Mouse (Mus musculus) testis, postnatal 14 days (tissue): Measurements from ENCODE around the gene Usp30.
A peak's percentile ranks its signal among the peaks of the same experiment; 100 is the strongest.

Experiments
- DNase-seq: peaks from one replicate; pipeline ENCODE4 v3.0.0; 2021; ENCODE audit warnings: low spot score

The Usp30 gene

GRCm38 (mm10) chr5:114127374-114128349, 62.4 kb downstream of the Usp30 start, which contains the start of gene Alkbh2:
TSS of gene Alkbh2 (minus strand) at chr5:114128218.
- peak; percentile 86 for DNase-seq

GRCm38 (mm10) chr5:114129550-114130210, 64.4 kb downstream of the Usp30 start:
- no peak for DNase-seq

GRCm38 (mm10) chr5:114130211-114130605, 64.9 kb downstream of the Usp30 start, which contains the start of gene Ung:
TSS of gene Ung (plus strand) at chr5:114130386.
- peak; percentile 90 for DNase-seq

DNA sequence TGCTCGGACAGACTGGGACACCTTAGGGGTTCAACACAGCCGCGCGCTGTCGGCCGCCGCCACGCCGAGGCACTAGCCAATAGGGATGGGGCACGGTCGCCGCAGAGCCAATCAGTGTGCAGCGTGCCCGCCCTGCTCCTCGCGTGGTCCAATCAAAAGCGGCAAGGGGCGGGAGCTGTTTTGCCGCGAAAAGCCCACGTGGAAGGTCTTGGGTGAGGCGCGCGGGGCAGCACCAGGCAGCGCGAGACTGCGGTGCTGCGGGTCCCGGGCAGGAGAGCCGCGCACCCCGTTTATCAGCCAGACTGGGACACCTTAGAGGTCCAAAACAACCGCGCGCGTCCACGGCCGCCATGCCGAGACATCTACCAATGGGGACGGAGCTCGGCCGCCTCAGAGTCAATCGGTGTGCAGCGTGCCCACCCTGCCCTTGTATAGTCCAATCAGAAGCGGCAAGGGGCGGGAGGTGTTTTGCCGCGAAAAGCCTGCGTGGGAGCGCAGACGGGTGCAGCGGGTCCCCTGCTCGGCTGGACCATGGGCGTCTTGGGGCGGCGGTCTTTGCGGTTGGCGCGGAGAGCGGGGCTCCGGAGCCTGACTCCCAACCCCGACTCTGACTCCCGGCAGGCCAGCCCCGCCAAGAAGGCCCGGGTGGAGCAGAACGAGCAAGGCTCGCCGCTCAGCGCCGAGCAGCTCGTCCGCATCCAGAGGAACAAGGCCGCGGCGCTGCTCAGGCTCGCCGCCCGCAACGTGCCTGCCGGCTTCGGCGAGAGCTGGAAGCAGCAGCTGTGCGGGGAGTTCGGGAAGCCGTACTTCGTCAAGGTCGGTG, 65.6 kb downstream of the Usp30 start:
- peak; percentile 94 for DNase-seq

- DNase-seq, result no peak
These were observed 66.2 kb downstream of the Usp30 start for GRCm38 (mm10) chr5:114131521-114131840.

DNA sequence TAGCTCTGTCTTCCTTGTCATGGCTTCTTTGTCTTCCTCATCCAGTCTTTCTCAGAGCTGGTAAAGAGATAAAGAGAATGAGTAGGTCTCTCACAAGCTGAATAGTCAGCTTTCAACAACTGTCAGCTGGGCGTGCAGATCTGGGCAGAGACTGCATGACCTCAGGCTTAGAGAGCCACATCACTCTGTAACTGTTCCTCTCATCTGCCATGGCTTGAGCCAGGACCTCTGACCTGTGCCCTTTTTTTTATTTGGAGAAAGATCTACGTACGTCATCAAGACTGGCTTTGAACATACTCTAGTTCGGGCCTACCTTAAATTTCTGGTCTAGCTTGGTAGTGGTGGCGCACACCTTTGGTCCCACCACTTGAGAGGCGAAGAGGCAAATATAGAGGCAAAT, 67.6 kb downstream of the Usp30 start:
- DNase-seq, result no peak

- no peak for DNase-seq
These were observed 68.9 kb downstream of the Usp30 start for GRCm38 (mm10) chr5:114134091-114134534.

DNA sequence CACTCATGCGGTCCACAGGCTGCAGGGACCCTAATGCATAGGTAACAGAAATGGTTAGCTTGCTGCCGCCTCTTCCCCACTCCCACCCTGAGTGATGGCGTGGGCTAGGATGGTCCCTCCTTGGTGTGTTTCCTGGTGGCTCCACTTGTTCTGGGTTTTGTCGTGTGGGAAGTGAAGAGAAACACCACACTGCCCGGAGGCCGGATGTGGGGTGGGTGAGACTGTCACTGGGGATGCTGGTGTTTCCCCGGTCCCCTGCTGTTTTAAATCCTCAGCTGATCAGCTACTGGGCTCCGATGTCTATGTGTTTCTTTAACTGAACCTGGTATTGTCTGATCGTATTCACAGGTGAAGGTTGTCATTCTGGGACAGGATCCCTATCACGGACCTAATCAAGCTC, 70.3 kb downstream of the Usp30 start:
- DNase-seq, result no peak

GRCm38 (mm10) chr5:114137481-114138276, 72.4 kb downstream of the Usp30 start:
- DNase-seq, result no peak

GRCm38 (mm10) chr5:114138277-114139164, 73.3 kb downstream of the Usp30 start:
- no peak for DNase-seq

- peak; percentile 85 for DNase-seq
These were observed 73.9 kb downstream of the Usp30 start for GRCm38 (mm10) chr5:114139175-114139574.

DNA sequence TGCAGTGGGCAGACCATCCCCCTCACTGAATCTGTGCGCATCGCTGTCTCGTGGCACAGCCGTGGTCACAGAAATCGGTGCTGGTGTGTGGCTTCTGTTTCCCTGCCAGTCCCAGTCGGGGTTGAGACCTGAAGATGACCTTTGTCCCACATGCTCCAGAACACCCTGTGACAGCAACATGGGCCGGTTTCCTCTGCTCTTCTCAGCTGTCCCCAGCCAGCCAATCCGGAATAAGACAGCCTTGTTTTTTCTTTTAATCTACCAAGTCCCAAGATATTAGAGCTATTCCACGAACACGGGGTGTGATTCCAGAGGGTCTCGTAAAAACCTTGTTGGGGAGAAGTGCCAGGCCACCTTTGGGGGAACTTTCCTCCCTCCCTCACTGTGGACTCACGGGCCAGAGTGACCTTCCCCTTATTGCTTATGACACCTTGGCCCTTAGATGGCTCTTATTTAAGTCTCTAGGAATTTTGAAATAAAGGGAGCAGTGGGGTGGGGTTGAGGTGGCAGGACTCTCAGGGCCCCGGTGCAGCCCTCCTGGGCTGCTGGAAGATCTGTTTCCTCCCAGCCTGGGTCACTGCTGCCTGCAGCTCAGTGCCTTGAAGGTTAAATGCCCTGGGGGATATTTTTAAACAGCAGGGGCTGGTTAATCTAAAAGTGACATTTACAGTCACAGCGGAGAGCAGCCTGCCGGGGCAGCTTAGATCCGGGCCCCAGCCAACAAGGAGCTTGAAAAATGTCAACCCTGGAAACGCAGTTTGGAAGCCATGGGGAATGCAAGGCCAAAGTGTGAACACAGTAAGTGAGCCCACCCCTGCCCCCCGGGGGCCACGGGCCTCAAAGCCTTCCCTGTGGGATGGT, 81.0 kb downstream of the Usp30 start, which contains the start of gene Acacb:
Gene Acacb (plus strand): TSS at position 508 of the 861 bp plus-strand sequence.
- no peak for DNase-seq

DNA sequence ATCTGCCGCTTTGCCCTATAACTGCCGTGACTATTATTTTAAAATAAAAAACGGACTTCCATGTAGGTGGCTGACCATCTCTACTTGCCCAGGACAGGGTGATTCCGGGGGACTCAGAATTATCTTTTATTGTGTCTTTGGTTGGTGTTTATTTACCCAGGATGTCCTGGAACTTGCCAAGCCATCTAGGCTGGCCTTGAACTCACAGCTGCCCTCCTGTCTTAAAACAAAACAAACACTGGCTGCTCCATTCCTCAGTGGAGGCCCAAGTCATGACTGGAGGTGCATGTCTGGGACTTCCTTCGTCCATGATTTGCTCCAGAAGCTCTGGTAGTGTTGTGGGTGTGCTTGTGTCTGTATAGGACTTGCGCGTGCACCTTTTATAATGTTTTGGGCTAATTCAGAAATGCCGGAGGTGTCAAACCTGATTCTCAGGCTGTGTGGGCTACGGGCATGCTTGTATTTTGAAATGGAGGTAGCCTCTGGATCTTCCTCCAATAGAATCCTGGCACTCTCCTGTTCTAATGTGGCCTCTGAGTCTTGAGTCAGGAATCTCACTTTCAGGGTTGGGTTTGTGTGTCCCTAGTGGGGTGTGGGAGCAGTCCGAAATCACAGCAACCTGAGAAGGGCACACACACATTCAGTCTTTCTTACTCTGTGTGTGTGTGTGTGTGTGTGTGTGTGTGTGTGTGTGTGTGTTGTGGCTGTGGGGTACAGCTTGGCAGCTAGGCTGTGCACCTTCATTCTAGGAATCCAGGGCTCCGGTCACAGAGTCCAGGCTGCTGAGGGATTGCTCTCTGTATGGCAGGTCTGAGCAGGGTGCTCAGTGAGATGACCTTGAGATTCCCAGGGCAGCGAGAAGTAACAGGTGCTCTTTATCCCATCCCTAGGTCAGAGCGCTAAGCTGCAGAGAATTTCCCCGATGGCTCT, 82.0 kb downstream of the Usp30 start:
- DNase-seq, result no peak

DNA sequence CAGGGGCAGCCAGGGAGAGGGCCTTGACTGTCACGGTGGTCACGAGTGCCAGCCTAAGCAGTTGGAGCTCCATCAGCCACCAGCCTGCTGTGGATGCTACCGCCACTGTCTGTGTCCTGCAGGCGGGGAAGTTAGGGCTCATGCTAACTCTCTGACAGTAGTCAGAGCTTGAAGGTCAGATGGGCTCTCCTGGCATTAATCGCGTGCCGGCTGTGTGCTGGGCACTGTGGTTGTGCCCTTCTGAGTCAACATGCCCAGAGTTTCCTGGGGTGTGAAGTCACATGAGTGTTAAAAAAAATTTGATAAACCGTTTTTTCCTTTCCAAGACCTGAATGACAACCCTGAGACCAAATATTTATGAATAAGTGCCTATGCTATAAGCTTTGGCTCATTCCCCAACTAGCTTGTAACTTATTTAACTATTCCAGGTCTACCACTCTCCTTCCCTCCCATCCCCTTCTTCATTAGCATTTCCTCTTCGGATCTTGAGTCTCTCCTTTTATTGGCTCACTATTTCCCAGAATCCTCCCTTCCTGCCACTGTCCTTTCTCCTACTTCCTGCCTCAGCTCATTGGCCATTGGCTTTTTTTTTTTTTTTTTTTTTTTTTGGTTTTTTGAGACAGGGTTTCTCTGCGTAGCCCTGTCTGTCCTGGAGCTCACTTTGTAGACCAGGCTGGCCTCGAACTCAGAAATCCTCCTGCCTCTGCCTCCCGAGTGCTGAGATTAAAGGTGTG, 87.3 kb downstream of the Usp30 start:
- no peak for DNase-seq

- DNase-seq, result no peak
These were observed 88.2 kb downstream of the Usp30 start for GRCm38 (mm10) chr5:114153490-114153889.

DNA sequence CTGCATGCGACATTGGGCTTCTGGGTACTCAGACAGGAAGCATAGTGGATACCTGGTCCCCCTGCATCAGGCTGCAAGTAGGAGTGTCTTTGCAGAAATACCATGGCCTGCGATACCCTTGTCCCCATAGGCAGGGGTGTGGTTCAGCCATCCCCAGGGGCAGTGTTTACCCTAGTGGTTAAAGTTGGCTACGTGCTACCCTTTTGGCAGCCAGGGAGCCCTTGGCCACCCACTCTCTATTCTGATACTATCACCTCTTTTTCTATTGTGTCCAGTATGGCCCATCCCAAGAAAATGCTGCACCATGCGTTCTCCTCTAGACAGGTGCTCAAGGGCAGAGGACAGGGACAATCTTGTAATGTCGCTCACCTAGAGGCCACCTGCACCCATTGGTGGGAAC, 89.5 kb downstream of the Usp30 start:
- no peak for DNase-seq

- no peak for DNase-seq
These were observed 90.1 kb downstream of the Usp30 start for GRCm38 (mm10) chr5:114155168-114155933.
